Mouse (Mus musculus) intestine, embryonic 14.5 days (tissue): ENCODE measurements around the gene Arnt. TPM values are rescaled to one million over a fixed set of nuclear protein-coding genes. Genes with fewer than 3 reads are reported as not detected.
A peak's percentile ranks its signal among the peaks of the same experiment; 100 is the strongest.

ENCODE experiments used
- ATAC-seq: fragments of 200-750 bp; cut with Nextera tagmentation; replicated peaks from 2 replicates; pipeline ENCODE4 v1.8.0; 2017; ENCODE audit warnings: low read depth, moderate number of reproducible peaks, moderate TSS enrichment, moderate library complexity; ENCODE audit not compliant: low FRiP score, low TSS enrichment
- DNase-seq: peaks from one replicate; pipeline ENCODE4 v3.0.0-alpha.2; 2018; ENCODE audit warnings: low spot score
- H3K27ac ChIP-seq: fragments of 300-500 bp; sonication (generic); 2 replicates; pipeline ENCODE4 v1.5.1; 2014; ENCODE audit warnings: low read depth, mild to moderate bottlenecking, control low read depth
- H3K27me3 ChIP-seq: fragments of 300-500 bp; sonication (generic); replicated peaks from 2 replicates; pipeline ENCODE4 v1.6.1; 2014; ENCODE audit warnings: low read length, control low read depth; ENCODE audit not compliant: control insufficient read depth, insufficient read depth
- H3K36me3 ChIP-seq: fragments of 300-500 bp; sonication (generic); 2 replicates; pipeline ENCODE4 v1.6.1; 2014; ENCODE audit warnings: low read length, control low read depth; ENCODE audit not compliant: control insufficient read depth, insufficient read depth
- H3K4me1 ChIP-seq: fragments of 300-500 bp; sonication (generic); replicated peaks from 2 replicates; pipeline ENCODE4 v1.6.1; 2014; ENCODE audit warnings: low read length, control low read depth, mixed read lengths; ENCODE audit not compliant: control insufficient read depth, insufficient read depth
- H3K4me2 ChIP-seq: fragments of 300-500 bp; sonication (generic); 2 replicates; pipeline ENCODE4 v1.6.1; 2014; ENCODE audit warnings: low read length
- H3K4me3 ChIP-seq: fragments of 300-500 bp; sonication (generic); 2 replicates; pipeline ENCODE4 v1.5.1; 2014; ENCODE audit warnings: low read depth, low read length, control low read depth, mixed read lengths
- H3K9ac ChIP-seq: fragments of 300-500 bp; sonication (generic); 2 replicates; pipeline ENCODE4 v1.6.1; 2014; ENCODE audit warnings: mild to moderate bottlenecking, low read length
- H3K9me3 ChIP-seq: fragments of 300-500 bp; sonication (generic); 2 replicates; pipeline ENCODE4 v1.6.1; 2016; ENCODE audit warnings: low read length, control low read depth; ENCODE audit not compliant: control insufficient read depth
- WGBS: fragments of 180-500 bp; shearing (Covaris S2); extraction: QIAGEN DNeasy Blood & Tissue Kit; methylation state at CpG from one replicate; pipeline ENCODE4 v1.1.7; 2014; 5-methylcytosine and 5-hydroxymethylcytosine counted together
- polyA plus RNA-seq: library from polyadenylated mRNA; unstranded; fragments of >200 nt; fragmentation: Nextera tagmentation; extraction: Ambion mirVana; gene quantifications from 2 replicates; pipeline ENCODE4 v1.2.1, GENCODE M21; 2014

Gene Arnt
- polyA plus RNA-seq = 31.0 and 37.1 TPM in 2 replicates

DNA sequence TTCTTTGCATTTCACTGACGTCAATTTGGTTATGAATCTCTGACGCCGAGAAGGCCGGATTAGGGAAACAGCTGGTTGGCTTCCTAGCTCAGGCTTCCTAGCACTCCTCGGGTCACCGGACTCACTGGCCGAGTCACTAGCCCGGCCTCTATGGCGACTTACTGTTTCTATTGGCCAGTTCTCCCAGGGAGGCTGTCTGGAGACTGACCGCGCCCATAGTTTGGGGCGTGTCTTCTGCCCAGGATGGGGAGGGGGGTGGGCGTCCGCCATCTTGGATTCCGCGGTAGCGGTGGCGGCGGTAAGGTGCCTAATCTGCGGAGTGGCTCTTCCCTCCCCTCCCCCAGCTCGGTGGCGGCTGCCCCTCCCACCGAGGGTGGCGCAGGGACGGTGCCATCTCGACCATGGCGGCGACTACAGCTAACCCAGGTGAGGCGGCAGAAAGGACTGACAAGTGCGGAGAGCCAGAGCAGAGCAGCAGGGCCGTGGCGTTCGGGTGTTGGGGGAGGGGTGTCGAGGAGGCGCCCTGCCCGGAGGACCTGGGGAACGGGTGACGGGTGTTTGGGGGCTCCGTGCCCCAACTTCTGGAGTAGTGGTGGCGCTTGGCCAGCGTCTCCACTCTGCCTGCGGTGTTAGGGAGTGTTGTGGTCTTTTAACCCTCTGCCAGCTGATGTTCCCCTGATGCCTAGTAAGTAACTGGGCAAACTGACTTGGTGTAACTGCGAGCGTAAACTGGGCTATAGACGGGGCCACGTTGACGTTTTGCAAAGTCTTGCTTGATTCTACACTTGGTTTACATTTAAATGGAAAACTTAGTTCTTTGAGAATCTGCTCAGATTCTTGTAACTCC, at the start of gene Arnt:
TSS of gene Arnt (plus strand) at position 253 of the 847 bp plus-strand sequence.
- under 1% methylated on average over 47 of the region's 47 CpGs for WGBS

DNA sequence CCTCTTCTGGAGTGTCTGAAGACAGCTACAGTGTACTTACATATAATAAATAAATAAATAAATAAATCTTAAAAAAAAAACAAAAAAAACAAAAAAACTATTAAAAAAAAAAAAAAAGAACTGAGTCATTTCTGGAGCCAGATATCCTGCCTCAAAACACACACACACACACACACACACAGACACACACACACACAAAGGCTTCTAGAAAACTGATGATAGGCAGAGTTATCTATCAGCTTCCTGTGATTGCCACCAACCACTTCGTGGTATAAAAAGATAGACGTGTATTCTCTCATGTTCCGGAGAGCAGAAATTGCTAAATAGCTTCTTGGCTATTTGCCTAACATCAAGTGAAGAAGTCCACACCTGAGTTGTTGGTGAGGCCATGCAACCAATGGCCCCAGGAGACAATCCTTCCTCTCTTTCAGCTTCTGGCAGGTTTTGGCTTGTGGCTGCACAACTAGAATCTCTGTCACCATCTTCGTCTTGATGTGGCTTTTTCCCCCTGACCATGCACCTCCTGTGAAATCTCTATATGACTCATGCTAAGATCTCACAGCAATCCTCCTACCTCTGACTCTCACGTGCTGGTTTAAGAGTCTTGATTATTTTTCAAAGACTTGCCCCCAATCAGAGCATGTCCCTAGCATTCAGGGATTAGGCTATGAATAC, 48.6 kb upstream of the Arnt start:
- DNase-seq = no peak
- no peak overlapping the region for H3K9ac ChIP-seq
- 88% methylated on average over 5 of the region's 5 CpGs for WGBS
- H3K36me3 ChIP-seq = no peaks in the 10 kb centered on the region
- H3K27me3 ChIP-seq = no peaks in the 10 kb centered on the region
- H3K4me1 ChIP-seq = no peaks in the 10 kb centered on the region
- H3K9me3 ChIP-seq = no peaks in the 10 kb centered on the region
- no peak overlapping the region for H3K4me3 ChIP-seq
- H3K27ac ChIP-seq = no peak overlapping the region
- no peak for ATAC-seq
- H3K4me2 ChIP-seq = no peak overlapping the region

More for the DNA sequence above, at the start of gene Arnt:
- Histone ChIP-seq H3K9ac (peak within 1 kb of the TSS; percentile 75), H3K4me3 (peak within 1 kb of the TSS; percentile 83), H3K27me3 (no peaks in the 10 kb centered on the region), H3K27ac (peak within 1 kb of the TSS; percentile 74), H3K4me1 (no peaks in the 10 kb centered on the region), H3K4me2 (peak within 1 kb of the TSS; percentile 88), H3K9me3 (no peaks in the 10 kb centered on the region), H3K36me3 (peaks cover 16% of the 10 kb centered on the region)
- DNase-seq = peak; percentile 96
- ATAC-seq = peak; percentile 100

DNA sequence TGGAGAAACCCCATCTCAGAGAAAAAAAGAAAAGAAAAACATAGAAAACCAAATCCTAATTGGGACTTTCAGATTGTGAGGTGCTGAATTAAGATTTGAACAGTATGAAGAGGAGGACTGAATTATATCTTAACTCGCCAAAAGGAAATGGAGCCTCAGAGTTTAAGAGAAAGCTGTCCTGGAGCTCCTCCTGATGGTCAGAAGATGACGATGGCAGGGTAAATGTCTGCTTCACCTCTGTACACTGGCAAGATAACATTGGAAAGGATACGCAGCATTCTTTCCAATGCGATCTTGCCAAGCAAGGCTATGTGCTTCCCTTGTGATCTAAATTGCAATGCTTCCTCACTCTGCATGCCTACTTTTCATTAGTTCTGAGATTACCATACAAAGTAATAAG, 39.8 kb upstream of the Arnt start:
- no peak overlapping the region for H3K4me3 ChIP-seq
- H3K36me3 ChIP-seq = no peaks in the 10 kb centered on the region
- H3K4me1 ChIP-seq = no peaks in the 10 kb centered on the region
- H3K9ac ChIP-seq = no peak overlapping the region
- WGBS = 88% methylated on average over 4 of the region's 4 CpGs
- no peak overlapping the region for H3K27ac ChIP-seq
- ATAC-seq (no peak), DNase-seq (no peak)
- peaks cover 5% of the 10 kb centered on the region; the same call in 1 of the 2 replicates for H3K9me3 ChIP-seq
- H3K4me2 ChIP-seq = no peak overlapping the region
- no peaks in the 10 kb centered on the region for H3K27me3 ChIP-seq

DNA sequence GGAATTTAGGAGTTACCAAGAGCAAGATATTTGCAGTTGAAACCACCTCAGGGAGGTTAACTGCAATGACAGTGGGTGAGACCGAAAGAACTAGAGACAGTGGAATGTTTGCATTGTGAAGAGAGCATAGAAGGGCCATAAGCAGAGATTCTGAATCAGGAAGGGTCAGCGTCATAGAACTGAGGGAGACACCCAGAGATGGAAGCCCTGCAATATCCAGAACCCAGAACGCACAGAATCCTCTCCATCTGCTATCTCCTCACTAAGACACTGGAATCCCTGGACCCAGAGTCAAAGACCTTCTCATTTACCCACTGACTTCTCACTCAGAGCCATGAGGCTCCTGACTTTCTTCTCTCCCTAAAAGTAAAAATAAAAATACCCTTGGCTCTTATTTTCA, 31.4 kb upstream of the Arnt start, which contains the start of gene 4930558C23Rik:
TSS of gene 4930558C23Rik (minus strand) at position 101 of the 400 bp plus-strand sequence.
- Histone ChIP-seq H3K27me3 (no peaks in the 10 kb centered on the region), H3K9me3 (no peaks in the 10 kb centered on the region), H3K9ac (no peak within 1 kb of the TSS)

DNA sequence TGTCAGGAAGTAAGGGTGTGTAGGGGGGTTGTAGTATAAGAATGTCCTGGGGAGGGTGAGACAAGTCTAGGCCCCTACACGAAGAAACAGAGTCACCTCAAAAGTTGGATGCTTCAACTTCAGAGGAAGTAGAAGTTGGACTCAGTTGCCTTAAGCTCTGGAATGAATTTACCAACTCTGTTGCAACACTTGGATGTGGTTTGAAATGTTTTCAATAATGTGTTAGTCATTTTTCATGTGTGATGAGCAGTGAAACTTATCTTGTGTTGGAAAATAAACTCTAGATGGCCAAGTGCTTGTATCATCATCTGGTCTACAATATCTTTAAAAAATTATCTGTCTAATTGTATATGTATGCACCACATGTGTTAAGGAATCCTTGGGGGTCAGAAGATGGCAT, 26.5 kb upstream of the Arnt start:
- H3K4me3 ChIP-seq = no peak overlapping the region
- no peak overlapping the region for H3K9ac ChIP-seq
- H3K9me3 ChIP-seq = no peaks in the 10 kb centered on the region
- WGBS = 75% methylated on average over 1 of the region's 1 CpGs
- ATAC-seq = no peak
- H3K36me3 ChIP-seq = no peaks in the 10 kb centered on the region
- DNase-seq = no peak
- H3K4me2 ChIP-seq = no peak overlapping the region
- no peaks in the 10 kb centered on the region for H3K4me1 ChIP-seq
- H3K27ac ChIP-seq = no peak overlapping the region
- H3K27me3 ChIP-seq = no peaks in the 10 kb centered on the region

More for the DNA sequence above, 31.4 kb upstream of the Arnt start, which contains the start of gene 4930558C23Rik:
- no peak within 1 kb of the TSS for H3K4me3 ChIP-seq
- 93% methylated on average over 3 of the region's 3 CpGs for WGBS
- no peaks in the 10 kb centered on the region for H3K36me3 ChIP-seq
- no peak within 1 kb of the TSS for H3K27ac ChIP-seq
- no peaks in the 10 kb centered on the region for H3K4me1 ChIP-seq
- H3K4me2 ChIP-seq = no peak within 1 kb of the TSS
- ATAC-seq (no peak), DNase-seq (no peak)

DNA sequence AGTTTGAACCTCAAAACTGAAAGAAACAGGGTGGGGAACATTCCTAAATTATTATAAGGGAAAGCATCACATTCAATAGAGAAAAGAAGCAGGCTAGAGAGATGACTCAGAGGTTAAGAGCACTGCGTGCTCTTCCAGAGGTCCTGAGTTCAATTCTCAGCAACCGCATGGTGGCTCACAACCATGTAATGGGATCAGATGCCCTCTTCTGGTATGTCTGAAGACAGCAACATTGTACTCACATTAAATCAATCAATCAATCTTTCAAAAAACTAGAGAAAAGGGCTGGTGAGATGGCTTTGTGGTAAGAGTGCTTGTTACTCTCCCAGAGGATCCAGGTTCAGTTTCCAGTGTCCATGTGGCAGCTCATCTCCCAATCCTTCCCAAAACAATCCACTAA, 25.3 kb upstream of the Arnt start:
- H3K27me3 ChIP-seq = no peaks in the 10 kb centered on the region
- no peaks in the 10 kb centered on the region for H3K36me3 ChIP-seq
- no peaks in the 10 kb centered on the region for H3K4me1 ChIP-seq
- no peaks in the 10 kb centered on the region for H3K9me3 ChIP-seq
- ATAC-seq (no peak), DNase-seq (no peak)
- WGBS = 96% methylated on average over 2 of the region's 2 CpGs
- no peak overlapping the region for H3K4me2 ChIP-seq
- H3K27ac ChIP-seq = no peak overlapping the region
- no peak overlapping the region for H3K4me3 ChIP-seq
- no peak overlapping the region for H3K9ac ChIP-seq

DNA sequence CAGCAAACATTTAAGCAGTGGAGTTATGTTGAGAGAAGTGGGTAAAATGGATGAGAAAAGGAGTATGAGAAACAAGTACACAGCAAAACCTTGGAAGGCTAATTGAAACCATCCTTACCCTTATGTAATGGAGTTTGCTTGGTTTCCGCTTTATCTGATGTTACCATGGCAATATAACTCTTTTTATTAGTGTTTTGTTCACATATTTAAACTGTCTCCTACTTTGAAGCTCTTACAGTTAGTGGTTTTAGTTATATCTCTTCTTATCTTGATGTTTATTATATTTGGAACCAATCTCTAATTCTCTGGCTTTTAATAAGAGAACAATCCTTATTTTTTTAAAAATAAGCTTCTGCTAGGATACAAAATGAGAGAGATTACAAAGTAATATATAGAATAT, 21.9 kb upstream of the Arnt start:
- ATAC-seq (no peak), DNase-seq (no peak)
- Histone ChIP-seq H3K27ac (no peak overlapping the region), H3K36me3 (no peaks in the 10 kb centered on the region), H3K27me3 (no peaks in the 10 kb centered on the region), H3K4me3 (no peak overlapping the region), H3K9me3 (no peaks in the 10 kb centered on the region), H3K9ac (no peak overlapping the region), H3K4me1 (no peaks in the 10 kb centered on the region), H3K4me2 (no peak overlapping the region)
- 80% methylated on average over 1 of the region's 1 CpGs for WGBS

DNA sequence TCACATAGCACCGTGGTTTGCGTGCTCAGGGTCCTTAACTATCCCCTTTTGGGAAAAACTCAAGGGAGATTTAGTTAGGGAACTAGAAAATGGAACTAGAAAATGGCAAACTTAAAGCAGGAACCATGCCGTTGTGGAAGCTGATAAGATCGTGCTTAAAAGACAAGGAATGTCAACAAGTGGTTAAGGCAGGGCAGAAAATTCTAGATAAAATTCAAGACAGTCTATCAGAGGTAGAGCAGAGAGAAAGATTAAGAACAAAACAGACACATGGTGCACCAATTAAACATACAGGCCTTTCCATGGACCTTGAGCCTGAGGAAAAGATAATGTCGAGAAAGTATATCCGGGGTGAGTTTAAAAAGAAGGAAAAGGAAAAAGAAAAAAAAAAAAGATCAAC, 16.3 kb upstream of the Arnt start:
- ATAC-seq (no peak), DNase-seq (no peak)
- Histone ChIP-seq H3K4me1 (no peaks in the 10 kb centered on the region), H3K9ac (no peak overlapping the region), H3K27me3 (no peaks in the 10 kb centered on the region), H3K27ac (no peak overlapping the region), H3K4me2 (no peak overlapping the region), H3K9me3 (peaks cover 6% of the 10 kb centered on the region), H3K4me3 (no peak overlapping the region), H3K36me3 (no peaks in the 10 kb centered on the region)
- 89% methylated on average over 6 of the region's 6 CpGs for WGBS
